Mouse (Mus musculus): ENCODE data around the gene Ctrb1. TPM values are rescaled to one million over a fixed set of nuclear protein-coding genes. Genes with fewer than 3 reads are reported as not detected.

The Ctrb1 gene
- polyA plus RNA-seq, 1 experiment from 2014 or later = not detected

DNA sequence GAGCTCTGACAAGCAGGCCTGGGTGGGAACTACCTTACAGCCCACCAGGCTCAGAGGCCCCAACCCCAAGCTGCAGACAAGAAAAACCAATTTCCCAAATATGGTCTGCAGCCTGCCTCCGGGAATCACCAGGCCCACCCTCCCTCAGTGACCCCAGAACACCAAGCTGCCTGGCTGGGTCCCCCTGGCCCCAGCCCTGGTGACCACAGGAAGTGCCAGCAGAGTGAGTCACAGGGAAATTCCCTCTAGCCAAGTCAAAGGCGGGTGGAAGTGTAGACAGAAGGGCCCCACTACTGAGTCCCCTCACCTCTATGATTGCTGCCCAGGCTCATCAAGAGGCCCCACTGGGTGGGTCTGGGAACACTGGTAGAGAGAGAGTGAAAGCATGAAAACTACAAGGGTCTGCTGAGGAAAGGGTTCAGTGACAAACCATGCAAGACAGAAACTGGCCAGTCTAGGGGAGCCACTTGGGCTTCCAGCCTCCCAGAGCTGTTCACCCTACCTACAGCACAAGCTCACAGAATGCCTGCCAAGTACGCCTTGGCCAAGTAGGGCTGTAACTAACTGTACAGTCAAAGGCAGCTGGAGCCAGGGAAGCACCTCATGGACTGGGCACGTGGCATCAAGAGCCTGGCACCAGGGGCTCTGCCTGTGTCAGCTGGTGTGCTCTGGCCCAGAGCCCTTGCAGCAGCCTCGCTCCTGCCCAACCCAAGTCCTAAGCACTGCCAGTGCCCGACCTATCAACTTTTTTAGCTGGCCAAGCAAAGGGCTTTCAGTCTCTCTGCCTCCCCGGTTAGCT is 35.5 kb upstream of the Ctrb1 start:
- peak overlapping the region; percentile 5; the same call in 1 of the 2 replicates for H3K4me3 ChIP-seq (ENCODE audit: low read depth, low read length)
- WGBS (ENCODE audit: insufficient replicate concordance) = 31% methylated on average over 7 of the region's 7 CpGs
- no peaks in the 10 kb centered on the region; the same call in 1 of the 2 replicates for H3K36me3 ChIP-seq (ENCODE audit: control insufficient read depth, insufficient read depth, low read length)
- H3K4me2 ChIP-seq = peak overlapping the region; percentile 50
- H3K27ac ChIP-seq (ENCODE audit: low read depth, low read length) = peak overlapping the region; percentile 97
- H3K27me3 ChIP-seq (ENCODE audit: control insufficient read depth, insufficient read depth, low read length) = no peaks in the 10 kb centered on the region
- peak overlapping the region; percentile 64 for H3K9ac ChIP-seq (ENCODE audit: low read depth, low read length)
- ATAC-seq (replicated peaks; ENCODE audit: insufficient number of reproducible peaks, low FRiP score, low TSS enrichment) = peak; percentile 55
- no peaks in the 10 kb centered on the region for H3K9me3 ChIP-seq (replicated peaks; ENCODE audit: control insufficient read depth, low read length)
- H3K4me1 ChIP-seq (ENCODE audit: control insufficient read depth, insufficient read depth, low read length) = peaks cover 70% of the 10 kb centered on the region

- WGBS (ENCODE audit: insufficient replicate concordance) = 81% methylated on average over 6 of the region's 6 CpGs
- Histone ChIP-seq H3K9me3 (replicated peaks; ENCODE audit: control insufficient read depth, low read length) (no peaks in the 10 kb centered on the region), H3K4me2 (no peak overlapping the region), H3K4me1 (ENCODE audit: control insufficient read depth, insufficient read depth, low read length) (peaks cover 66% of the 10 kb centered on the region), H3K4me3 (ENCODE audit: low read depth, low read length) (no peak overlapping the region), H3K9ac (ENCODE audit: low read depth, low read length) (no peak overlapping the region), H3K27ac (ENCODE audit: low read depth, low read length) (peak overlapping the region; percentile 50; the same call in 1 of the 2 replicates), H3K27me3 (ENCODE audit: control insufficient read depth, insufficient read depth, low read length) (no peaks in the 10 kb centered on the region), H3K36me3 (ENCODE audit: control insufficient read depth, insufficient read depth, low read length) (peaks cover 7% of the 10 kb centered on the region)
- no peak for ATAC-seq (replicated peaks; ENCODE audit: insufficient number of reproducible peaks, low FRiP score, low TSS enrichment)
Observed at GRCm38 (mm10) chr8:111725341-111725740, 34.5 kb upstream of the Ctrb1 start.

DNA sequence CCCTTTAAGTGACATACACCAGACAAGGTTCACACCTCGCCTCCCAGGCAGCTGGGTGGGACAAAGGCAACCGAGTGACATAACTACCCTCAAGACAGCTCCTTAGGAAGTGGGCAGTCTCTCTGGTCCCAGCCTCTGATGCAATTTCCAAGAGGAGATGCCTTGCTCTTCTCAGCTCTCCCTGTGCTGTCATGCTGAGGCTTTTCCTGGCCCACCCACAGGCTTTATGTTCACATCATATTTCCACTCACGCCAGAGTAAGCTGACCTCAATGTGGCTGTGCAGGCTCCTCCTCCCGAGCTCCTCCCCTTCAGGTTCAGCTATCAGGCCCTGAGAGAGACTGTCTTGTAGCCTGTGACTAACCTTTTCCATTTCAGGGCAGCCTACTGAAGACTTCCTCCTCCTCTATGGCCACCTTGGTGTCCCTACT is 29.3 kb upstream of the Ctrb1 start:
- 48% methylated on average over 4 of the region's 4 CpGs for WGBS (ENCODE audit: insufficient replicate concordance)
- Histone ChIP-seq H3K4me3 (ENCODE audit: low read depth, low read length) (no peak overlapping the region), H3K9me3 (replicated peaks; ENCODE audit: control insufficient read depth, low read length) (no peaks in the 10 kb centered on the region), H3K4me1 (ENCODE audit: control insufficient read depth, insufficient read depth, low read length) (peaks cover 56% of the 10 kb centered on the region), H3K27me3 (ENCODE audit: control insufficient read depth, insufficient read depth, low read length) (no peaks in the 10 kb centered on the region), H3K4me2 (no peak overlapping the region), H3K27ac (ENCODE audit: low read depth, low read length) (peak overlapping the region; percentile 47), H3K36me3 (ENCODE audit: control insufficient read depth, insufficient read depth, low read length) (peaks cover 21% of the 10 kb centered on the region), H3K9ac (ENCODE audit: low read depth, low read length) (no peak overlapping the region)
- no peak for ATAC-seq (replicated peaks; ENCODE audit: insufficient number of reproducible peaks, low FRiP score, low TSS enrichment)

GRCm38 (mm10) chr8:111718937-111719336 is 28.1 kb upstream of the Ctrb1 start:
- peaks cover 45% of the 10 kb centered on the region for H3K4me1 ChIP-seq (ENCODE audit: control insufficient read depth, insufficient read depth, low read length)
- H3K27me3 ChIP-seq (ENCODE audit: control insufficient read depth, insufficient read depth, low read length) = no peaks in the 10 kb centered on the region
- peaks cover 33% of the 10 kb centered on the region for H3K36me3 ChIP-seq (ENCODE audit: control insufficient read depth, insufficient read depth, low read length)
- no peak overlapping the region for H3K4me3 ChIP-seq (ENCODE audit: low read depth, low read length)
- H3K9ac ChIP-seq (ENCODE audit: low read depth, low read length) = no peak overlapping the region
- no peak for ATAC-seq (replicated peaks; ENCODE audit: insufficient number of reproducible peaks, low FRiP score, low TSS enrichment)
- no peak overlapping the region for H3K4me2 ChIP-seq
- 0 out of 2 replicates have a peak overlapping the region, but pooled peaks have one; percentile 41 for H3K27ac ChIP-seq (ENCODE audit: low read depth, low read length)
- 60% methylated on average over 5 of the region's 5 CpGs for WGBS (ENCODE audit: insufficient replicate concordance)
- no peaks in the 10 kb centered on the region for H3K9me3 ChIP-seq (replicated peaks; ENCODE audit: control insufficient read depth, low read length)

- Histone ChIP-seq H3K4me1 (ENCODE audit: control insufficient read depth, insufficient read depth, low read length) (peaks cover 46% of the 10 kb centered on the region), H3K4me3 (ENCODE audit: low read depth, low read length) (no peak overlapping the region), H3K4me2 (peak overlapping the region; percentile 56), H3K9ac (ENCODE audit: low read depth, low read length) (peak overlapping the region; percentile 73; the same call in 1 of the 2 replicates), H3K9me3 (replicated peaks; ENCODE audit: control insufficient read depth, low read length) (no peaks in the 10 kb centered on the region), H3K27ac (ENCODE audit: low read depth, low read length) (peak overlapping the region; percentile 100), H3K36me3 (ENCODE audit: control insufficient read depth, insufficient read depth, low read length) (peaks cover 44% of the 10 kb centered on the region), H3K27me3 (ENCODE audit: control insufficient read depth, insufficient read depth, low read length) (no peaks in the 10 kb centered on the region)
- ATAC-seq (replicated peaks; ENCODE audit: insufficient number of reproducible peaks, low FRiP score, low TSS enrichment) = no peak
- 37% methylated on average over 6 of the region's 6 CpGs for WGBS (ENCODE audit: insufficient replicate concordance)
Observed at GRCm38 (mm10) chr8:111717866-111718265, 27.1 kb upstream of the Ctrb1 start.

- H3K27ac ChIP-seq (ENCODE audit: low read depth, low read length) = peak overlapping the region; percentile 100
Observed at GRCm38 (mm10) chr8:111717488-111717792, 26.6 kb upstream of the Ctrb1 start.

DNA sequence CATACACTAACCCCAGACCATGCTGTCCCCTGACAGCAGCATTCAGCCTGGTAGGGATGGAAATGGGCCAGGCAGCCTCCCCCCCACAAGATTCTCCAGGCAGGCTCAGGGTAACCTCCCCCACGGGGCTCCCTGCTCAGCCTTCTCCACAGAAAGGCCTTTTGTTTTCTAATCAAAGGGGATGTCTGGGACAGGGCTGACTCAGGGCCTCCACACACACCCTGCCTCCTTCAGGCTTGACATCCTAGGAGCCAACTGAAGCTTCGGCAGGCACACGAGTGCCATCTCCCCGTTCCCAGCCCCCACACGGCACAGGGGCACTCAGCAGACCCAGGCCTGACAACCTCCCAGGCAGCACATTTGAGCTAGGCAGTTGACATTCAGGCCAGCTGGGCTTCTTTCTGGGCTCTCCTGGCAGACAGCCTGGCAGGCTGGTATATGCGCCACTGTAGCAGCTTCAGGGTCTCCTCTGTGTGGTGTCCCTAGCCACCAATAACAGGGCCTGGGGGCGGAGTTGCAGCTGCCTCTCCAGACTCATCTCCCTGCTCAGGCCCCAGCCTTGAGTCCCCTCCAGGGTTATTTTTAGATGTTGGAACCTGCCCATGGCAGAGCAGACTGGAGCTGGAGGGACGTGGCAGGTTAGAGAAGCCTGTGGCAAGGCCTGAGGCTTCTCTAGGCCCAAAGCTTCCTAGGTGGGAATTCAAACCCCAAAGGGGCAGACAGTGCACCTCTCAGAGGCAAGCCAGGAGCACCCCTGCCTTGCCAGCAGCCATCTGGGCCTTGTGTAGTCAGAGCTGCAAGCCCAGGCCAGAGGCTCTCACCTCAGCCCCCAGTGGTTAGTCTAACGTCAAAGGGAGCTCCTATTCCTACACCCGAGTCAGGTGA is 26.0 kb upstream of the Ctrb1 start:
- peak; percentile 57; the same call in 1 of the 2 replicates for ATAC-seq (replicated peaks; ENCODE audit: insufficient number of reproducible peaks, low FRiP score, low TSS enrichment)
- peaks cover 48% of the 10 kb centered on the region for H3K4me1 ChIP-seq (ENCODE audit: control insufficient read depth, insufficient read depth, low read length)

More at GRCm38 (mm10) chr8:111717488-111717792, 26.6 kb upstream of the Ctrb1 start:
- Histone ChIP-seq H3K27me3 (ENCODE audit: control insufficient read depth, insufficient read depth, low read length) (no peaks in the 10 kb centered on the region), H3K9me3 (replicated peaks; ENCODE audit: control insufficient read depth, low read length) (no peaks in the 10 kb centered on the region), H3K4me1 (ENCODE audit: control insufficient read depth, insufficient read depth, low read length) (peaks cover 48% of the 10 kb centered on the region), H3K36me3 (ENCODE audit: control insufficient read depth, insufficient read depth, low read length) (peaks cover 46% of the 10 kb centered on the region), H3K4me3 (ENCODE audit: low read depth, low read length) (no peak overlapping the region), H3K4me2 (peak overlapping the region; percentile 56), H3K9ac (ENCODE audit: low read depth, low read length) (peak overlapping the region; percentile 73)
- ATAC-seq (replicated peaks; ENCODE audit: insufficient number of reproducible peaks, low FRiP score, low TSS enrichment) = no peak
- 54% methylated on average over 4 of the region's 4 CpGs for WGBS (ENCODE audit: insufficient replicate concordance)

GRCm38 (mm10) chr8:111715514-111715913 is 24.7 kb upstream of the Ctrb1 start:
- 80% methylated on average over 13 of the region's 13 CpGs for WGBS (ENCODE audit: insufficient replicate concordance)
- no peaks in the 10 kb centered on the region for H3K27me3 ChIP-seq (ENCODE audit: control insufficient read depth, insufficient read depth, low read length)
- peaks cover 44% of the 10 kb centered on the region for H3K4me1 ChIP-seq (ENCODE audit: control insufficient read depth, insufficient read depth, low read length)
- H3K36me3 ChIP-seq (ENCODE audit: control insufficient read depth, insufficient read depth, low read length) = peaks cover 54% of the 10 kb centered on the region
- H3K9ac ChIP-seq (ENCODE audit: low read depth, low read length) = no peak overlapping the region
- H3K27ac ChIP-seq (ENCODE audit: low read depth, low read length) = peak overlapping the region; percentile 100; the same call in 1 of the 2 replicates
- no peak overlapping the region for H3K4me3 ChIP-seq (ENCODE audit: low read depth, low read length)
- no peak for ATAC-seq (replicated peaks; ENCODE audit: insufficient number of reproducible peaks, low FRiP score, low TSS enrichment)
- no peak overlapping the region for H3K4me2 ChIP-seq
- no peaks in the 10 kb centered on the region for H3K9me3 ChIP-seq (replicated peaks; ENCODE audit: control insufficient read depth, low read length)

More for the DNA sequence above, 26.0 kb upstream of the Ctrb1 start:
- peak overlapping the region; percentile 56 for H3K4me2 ChIP-seq
- H3K27me3 ChIP-seq (ENCODE audit: control insufficient read depth, insufficient read depth, low read length) = no peaks in the 10 kb centered on the region
- peaks cover 50% of the 10 kb centered on the region for H3K36me3 ChIP-seq (ENCODE audit: control insufficient read depth, insufficient read depth, low read length)
- 26% methylated on average over 10 of the region's 10 CpGs for WGBS (ENCODE audit: insufficient replicate concordance)
- no peaks in the 10 kb centered on the region for H3K9me3 ChIP-seq (replicated peaks; ENCODE audit: control insufficient read depth, low read length)
- H3K4me3 ChIP-seq (ENCODE audit: low read depth, low read length) = peak overlapping the region; percentile 5; the same call in 1 of the 2 replicates
- peak overlapping the region; percentile 100 for H3K27ac ChIP-seq (ENCODE audit: low read depth, low read length)
- peak overlapping the region; percentile 73 for H3K9ac ChIP-seq (ENCODE audit: low read depth, low read length)
